Mouse (Mus musculus) left cerebral cortex, postnatal 14 days (tissue): ENCODE data around the gene Casp3. TPM values are rescaled to one million over a fixed set of nuclear protein-coding genes. Genes with fewer than 3 reads are reported as not detected.

Source experiments
- DNase-seq, 2 experiments: peaks; one replicate each; pipeline ENCODE4 v3.0.0; 2021 to 2022; ENCODE audit warnings: low spot score in 2 of 2, mixed read lengths in 1 of 2
- intact Hi-C: fragments of 180-260 bp; cut with DNase I; formaldehyde crosslinking; loops from one replicate; pipeline ENCODE4 v1.15.1; 2025
- total RNA-seq, 2 experiments: library from RNA; stranded (reverse); gene quantifications; 2 replicates each; pipeline ENCODE4 v1.2.3; 2021

Casp3 gene
- total RNA-seq, 2 experiments from 2014 or later = 28.7 to 29.7 TPM

- no peak for DNase-seq
- intact Hi-C loops = no loop called here
Observed at GRCm38 (mm10) chr8:46600959-46601707, 16.0 kb upstream of the Casp3 start.

GRCm38 (mm10) chr8:46603587-46603986 is 13.5 kb upstream of the Casp3 start:
- no peak for DNase-seq
- intact Hi-C loops = no loop called here

- intact Hi-C loops = no loop called here
- no peak for DNase-seq
Observed at GRCm38 (mm10) chr8:46606930-46607329, 10.2 kb upstream of the Casp3 start.

GRCm38 (mm10) chr8:46611557-46611956 is 5.5 kb upstream of the Casp3 start:
- intact Hi-C loops = no loop called here
- no peak for DNase-seq

- intact Hi-C loops = no loop called here
- DNase-seq = no peak
Observed at GRCm38 (mm10) chr8:46612913-46613312, 4.2 kb upstream of the Casp3 start.

- peak in 1 of 2 experiments; percentile 17 for DNase-seq
Observed at GRCm38 (mm10) chr8:46613377-46613776, 3.7 kb upstream of the Casp3 start.

GRCm38 (mm10) chr8:46615936-46616335 is 1.2 kb upstream of the Casp3 start:
- no peak for DNase-seq
- intact Hi-C loops = no loop called here

More at GRCm38 (mm10) chr8:46613377-46613776, 3.7 kb upstream of the Casp3 start:
- intact Hi-C loops = no loop called here

- DNase-seq = no peak
- intact Hi-C loops = no loop called here
Observed at GRCm38 (mm10) chr8:46617690-46618620, 864 bp downstream of the Casp3 start.

- intact Hi-C loops = no loop called here
- DNase-seq = no peak
Observed at GRCm38 (mm10) chr8:46618639-46619320, 1.7 kb downstream of the Casp3 start.

- intact Hi-C loops = no loop called here
- no peak for DNase-seq
Observed at GRCm38 (mm10) chr8:46622446-46623270, 5.6 kb downstream of the Casp3 start.

- DNase-seq = no peak
- intact Hi-C loops = no loop called here
Observed at GRCm38 (mm10) chr8:46625166-46625565, 8.1 kb downstream of the Casp3 start.

GRCm38 (mm10) chr8:46626642-46627041 is 9.6 kb downstream of the Casp3 start:
- DNase-seq = no peak
- intact Hi-C loops = no loop called here

- no peak for DNase-seq
- intact Hi-C loops = no loop called here
Observed at GRCm38 (mm10) chr8:46627881-46628280, 10.8 kb downstream of the Casp3 start.

- intact Hi-C loops = no loop called here
- no peak for DNase-seq
Observed at GRCm38 (mm10) chr8:46628645-46629044, 11.6 kb downstream of the Casp3 start.

GRCm38 (mm10) chr8:46630422-46630821 is 13.3 kb downstream of the Casp3 start:
- no peak for DNase-seq
- intact Hi-C loops = no loop called here

- intact Hi-C loops = no loop called here
- DNase-seq = no peak
Observed at GRCm38 (mm10) chr8:46630932-46631331, 13.8 kb downstream of the Casp3 start.

GRCm38 (mm10) chr8:46639010-46639571 is 22.0 kb downstream of the Casp3 start:
- intact Hi-C loops = no loop called here

GRCm38 (mm10) chr8:46639852-46640251 is 22.8 kb downstream of the Casp3 start:
- intact Hi-C loops = no loop called here
- DNase-seq = no peak

More at GRCm38 (mm10) chr8:46639010-46639571, 22.0 kb downstream of the Casp3 start:
- peak; percentile 10 to 19 for DNase-seq

GRCm38 (mm10) chr8:46641272-46641671 is 24.2 kb downstream of the Casp3 start:
- DNase-seq = no peak
- intact Hi-C loops = no loop called here
